In genomic region chr19:60891934-60892547, GRCm38 (mm10) we compare ENCODE assay signal across 8 mouse cellular contexts. TPM values are rescaled to one million over a fixed set of nuclear protein-coding genes. Genes with fewer than 3 reads are reported as not detected.
DNase-seq lines count a peak whose midpoint lies in the region; ATAC-seq and TF ChIP-seq lines count a peak whose summit lies in the region.

No protein-coding gene starts in this region.

- H3K4me3 ChIP-seq in intestine, postnatal 0 days (ENCODE audit: low read depth, low read length): no peak overlapping the region
- H3K4me3 ChIP-seq in limb, embryonic 13.5 days: no peak overlapping the region
- H3K4me3 ChIP-seq in midbrain, embryonic 16.5 days (ENCODE audit: low read depth, low read length): peak overlapping the region; percentile 82; the same call in 1 of the 2 replicates
- H3K4me3 ChIP-seq in stomach, embryonic 15.5 days (replicated peaks): 0 out of 2 replicates have a peak overlapping the region, but pooled peaks have one; percentile 83

- no peaks in the 10 kb centered on the region for H3K36me3 ChIP-seq in intestine, postnatal 0 days (ENCODE audit: control insufficient read depth, insufficient read depth)
- H3K36me3 ChIP-seq in limb, embryonic 13.5 days: no peaks in the 10 kb centered on the region
- no peaks in the 10 kb centered on the region for H3K36me3 ChIP-seq in midbrain, embryonic 16.5 days (ENCODE audit: control insufficient read depth, insufficient read depth, low read length)
- no peaks in the 10 kb centered on the region for H3K36me3 ChIP-seq in stomach, embryonic 15.5 days

- TF ChIP-seq CTCF in intestine, postnatal 0 days (IDR thresholded peaks at IDR 0.05; ENCODE audit: low read depth): peak; percentile 87

- no peaks in the 10 kb centered on the region for H3K9me3 ChIP-seq in intestine, postnatal 0 days (ENCODE audit: control insufficient read depth)
- no peaks in the 10 kb centered on the region for H3K9me3 ChIP-seq in limb, embryonic 13.5 days
- H3K9me3 ChIP-seq in midbrain, embryonic 16.5 days (replicated peaks; ENCODE audit: control insufficient read depth, low read length, poor library complexity, severe bottlenecking): no peaks in the 10 kb centered on the region
- H3K9me3 ChIP-seq in stomach, embryonic 15.5 days: no peaks in the 10 kb centered on the region

- 42% methylated on average over 1 of the region's 1 CpGs for WGBS in intestine, postnatal 0 days
- WGBS in limb, embryonic 13.5 days: 39% methylated on average over 1 of the region's 1 CpGs
- WGBS in midbrain, embryonic 16.5 days: 33% methylated on average over 1 of the region's 1 CpGs
- WGBS in stomach, embryonic 15.5 days: 41% methylated on average over 1 of the region's 1 CpGs

- peak overlapping the region; percentile 92; the same call in 1 of the 2 replicates for H3K4me2 ChIP-seq in intestine, postnatal 0 days (replicated peaks; ENCODE audit: low read depth)
- H3K4me2 ChIP-seq in limb, embryonic 13.5 days (replicated peaks): peak overlapping the region; percentile 73
- peak overlapping the region; percentile 72 for H3K4me2 ChIP-seq in midbrain, embryonic 16.5 days (ENCODE audit: low read length)
- H3K4me2 ChIP-seq in stomach, embryonic 15.5 days: peak overlapping the region; percentile 91

- H3K9ac ChIP-seq in intestine, postnatal 0 days (ENCODE audit: low read depth, low read length): no peak overlapping the region
- H3K9ac ChIP-seq in limb, embryonic 13.5 days: peak overlapping the region; percentile 20; the same call in 1 of the 2 replicates
- H3K9ac ChIP-seq in midbrain, embryonic 16.5 days (ENCODE audit: low read depth, low read length): peak overlapping the region; percentile 1; the same call in 1 of the 2 replicates
- no peak overlapping the region for H3K9ac ChIP-seq in stomach, embryonic 15.5 days

- H3K4me1 ChIP-seq in intestine, postnatal 0 days (replicated peaks; ENCODE audit: control insufficient read depth, insufficient read depth, low read length): 0 out of 2 replicates have a peak, but pooled peaks cover 2% of the 10 kb centered on the region
- H3K4me1 ChIP-seq in limb, embryonic 13.5 days: peaks cover 17% of the 10 kb centered on the region
- peaks cover 20% of the 10 kb centered on the region for H3K4me1 ChIP-seq in midbrain, embryonic 16.5 days (ENCODE audit: control insufficient read depth, insufficient read depth, low read length)
- peaks cover 8% of the 10 kb centered on the region; the same call in 1 of the 2 replicates for H3K4me1 ChIP-seq in stomach, embryonic 15.5 days

- peak; percentile 19 for DNase-seq in 3134 (ENCODE audit: extremely low read depth, insufficient read length, low spot score)
- DNase-seq in T-cell, adult 2 months (ENCODE audit: low spot score): peak; percentile 66

- peak; percentile 49 for ATAC-seq in common myeloid progenitor, adult 5-6 weeks (replicated peaks; ENCODE audit: low read depth, poor library complexity, severe bottlenecking)
- peak; percentile 35 for ATAC-seq in granulocyte monocyte progenitor cell, adult 5-6 weeks (replicated peaks; ENCODE audit: poor library complexity, severe bottlenecking)
- no peak for ATAC-seq in intestine, postnatal 0 days
- ATAC-seq in limb, embryonic 13.5 days (ENCODE audit: low FRiP score, low read depth): no peak
- ATAC-seq in midbrain, embryonic 16.5 days: no peak
- no peak for ATAC-seq in stomach, embryonic 15.5 days (ENCODE audit: insufficient read depth, low FRiP score, low read depth)

- no peak overlapping the region for H3K27ac ChIP-seq in intestine, postnatal 0 days (ENCODE audit: low read depth, low read length)
- no peak overlapping the region for H3K27ac ChIP-seq in limb, embryonic 13.5 days
- H3K27ac ChIP-seq in midbrain, embryonic 16.5 days (ENCODE audit: low read length): no peak overlapping the region
- no peak overlapping the region for H3K27ac ChIP-seq in stomach, embryonic 15.5 days

- H3K27me3 ChIP-seq in intestine, postnatal 0 days (replicated peaks; ENCODE audit: control insufficient read depth, insufficient read depth, low read length): no peaks in the 10 kb centered on the region
- H3K27me3 ChIP-seq in limb, embryonic 13.5 days: no peaks in the 10 kb centered on the region
- no peaks in the 10 kb centered on the region for H3K27me3 ChIP-seq in midbrain, embryonic 16.5 days (ENCODE audit: control insufficient read depth, insufficient read depth, low read depth, low read length)
- no peaks in the 10 kb centered on the region for H3K27me3 ChIP-seq in stomach, embryonic 15.5 days (replicated peaks)

RNA-seq across cellular contexts. Expression of gene Grk5, which starts 2.5 kb away (rescaled TPM):
- total RNA-seq in common myeloid progenitor, adult 5-6 weeks (2017): 2.1 and 3.3 TPM in 2 replicates
- 0.52 and 4.0 TPM in 2 replicates for total RNA-seq in granulocyte monocyte progenitor cell, adult 5-6 weeks (2014; fragmentation: Nextera tagmentation)
- 0.65 and 1.1 TPM in 2 replicates for total RNA-seq in granulocyte monocyte progenitor cell, adult 5-6 weeks (2017)
- 1.1 and 1.2 TPM in 2 replicates for polyA plus RNA-seq in intestine, postnatal 0 days (2015; fragmentation: Nextera tagmentation; extraction: Ambion mirVana)
- polyA plus RNA-seq in limb, embryonic 13.5 days (2015; fragmentation: Nextera tagmentation; extraction: Ambion mirVana): 1.5 and 2.1 TPM in 2 replicates
- polyA plus RNA-seq in midbrain, embryonic 16.5 days (2015; fragmentation: Nextera tagmentation; extraction: Ambion mirVana): 2.3 and 2.5 TPM in 2 replicates
- polyA plus RNA-seq in stomach, embryonic 15.5 days (2015; fragmentation: Nextera tagmentation; extraction: Ambion mirVana): 1.9 and 2.8 TPM in 2 replicates

RNA-seq across cellular contexts. Expression of gene Prdx3, which starts 17.7 kb away (rescaled TPM):
- total RNA-seq in common myeloid progenitor, adult 5-6 weeks (2017): 109 and 117 TPM in 2 replicates
- 98.9 and 99.6 TPM in 2 replicates for total RNA-seq in granulocyte monocyte progenitor cell, adult 5-6 weeks (2014; fragmentation: Nextera tagmentation)
- 89.8 and 96.0 TPM in 2 replicates for total RNA-seq in granulocyte monocyte progenitor cell, adult 5-6 weeks (2017)
- polyA plus RNA-seq in intestine, postnatal 0 days (2015; fragmentation: Nextera tagmentation; extraction: Ambion mirVana): 113 and 119 TPM in 2 replicates
- polyA plus RNA-seq in limb, embryonic 13.5 days (2015; fragmentation: Nextera tagmentation; extraction: Ambion mirVana): 96.5 and 98.4 TPM in 2 replicates
- 94.1 and 106 TPM in 2 replicates for polyA plus RNA-seq in midbrain, embryonic 16.5 days (2015; fragmentation: Nextera tagmentation; extraction: Ambion mirVana)
- 122 and 128 TPM in 2 replicates for polyA plus RNA-seq in stomach, embryonic 15.5 days (2015; fragmentation: Nextera tagmentation; extraction: Ambion mirVana)

RNA-seq across cellular contexts. Expression of gene Sfxn4, which starts 30.8 kb away (rescaled TPM):
- 3.5 and 4.4 TPM in 2 replicates for total RNA-seq in common myeloid progenitor, adult 5-6 weeks (2017)
- 2.6 and 4.4 TPM in 2 replicates for total RNA-seq in granulocyte monocyte progenitor cell, adult 5-6 weeks (2014; fragmentation: Nextera tagmentation)
- 2.6 and 2.8 TPM in 2 replicates for total RNA-seq in granulocyte monocyte progenitor cell, adult 5-6 weeks (2017)
- polyA plus RNA-seq in intestine, postnatal 0 days (2015; fragmentation: Nextera tagmentation; extraction: Ambion mirVana): 1.6 and 2.0 TPM in 2 replicates
- 13.6 and 14.6 TPM in 2 replicates for polyA plus RNA-seq in limb, embryonic 13.5 days (2015; fragmentation: Nextera tagmentation; extraction: Ambion mirVana)
- polyA plus RNA-seq in midbrain, embryonic 16.5 days (2015; fragmentation: Nextera tagmentation; extraction: Ambion mirVana): 9.4 and 11.7 TPM in 2 replicates
- polyA plus RNA-seq in stomach, embryonic 15.5 days (2015; fragmentation: Nextera tagmentation; extraction: Ambion mirVana): 5.7 and 5.8 TPM in 2 replicates

Comparison
In these comparisons a context has a peak if more than half of its experiments do, and no peak if none do; other contexts are left out.
1. ATAC-seq: peak in common myeloid progenitor, adult 5-6 weeks (single experiment) and granulocyte monocyte progenitor cell, adult 5-6 weeks (single experiment); none in intestine, postnatal 0 days (single experiment), limb, embryonic 13.5 days (single experiment), midbrain, embryonic 16.5 days (single experiment) and stomach, embryonic 15.5 days (single experiment).
2. H3K4me3 ChIP-seq: peak in midbrain, embryonic 16.5 days (single experiment) and stomach, embryonic 15.5 days (single experiment); none in intestine, postnatal 0 days (single experiment) and limb, embryonic 13.5 days (single experiment).
3. H3K9ac ChIP-seq: peak in limb, embryonic 13.5 days (single experiment) and midbrain, embryonic 16.5 days (single experiment); none in intestine, postnatal 0 days (single experiment) and stomach, embryonic 15.5 days (single experiment).
4. Peak in every context shown above with its lines, with median percentiles within 50 percentile points of each other: H3K4me2 ChIP-seq.